Mouse (Mus musculus): ENCODE results near the gene Itprip.

Gene Itprip

DNA sequence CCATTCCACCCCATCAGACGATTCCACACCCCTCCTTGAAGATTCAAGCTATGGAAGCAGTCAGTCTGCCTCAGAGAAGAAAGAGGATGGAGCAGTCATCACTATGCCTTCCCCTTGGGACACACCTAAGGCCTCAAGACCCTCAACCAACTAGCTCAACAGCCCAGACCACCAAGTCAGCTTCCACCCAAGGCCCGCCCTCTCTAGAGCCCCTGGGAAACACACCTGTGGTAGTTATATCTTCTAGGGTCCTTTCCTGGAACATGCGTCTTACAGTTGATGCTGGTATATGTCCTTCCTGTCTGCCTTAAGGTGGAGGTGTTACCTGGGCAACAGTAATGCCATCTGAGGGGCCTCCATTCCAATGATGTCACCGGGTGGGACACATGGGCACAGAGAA is 4.9 kb downstream of the Itprip start:
- no peak for DNase-seq

DNA sequence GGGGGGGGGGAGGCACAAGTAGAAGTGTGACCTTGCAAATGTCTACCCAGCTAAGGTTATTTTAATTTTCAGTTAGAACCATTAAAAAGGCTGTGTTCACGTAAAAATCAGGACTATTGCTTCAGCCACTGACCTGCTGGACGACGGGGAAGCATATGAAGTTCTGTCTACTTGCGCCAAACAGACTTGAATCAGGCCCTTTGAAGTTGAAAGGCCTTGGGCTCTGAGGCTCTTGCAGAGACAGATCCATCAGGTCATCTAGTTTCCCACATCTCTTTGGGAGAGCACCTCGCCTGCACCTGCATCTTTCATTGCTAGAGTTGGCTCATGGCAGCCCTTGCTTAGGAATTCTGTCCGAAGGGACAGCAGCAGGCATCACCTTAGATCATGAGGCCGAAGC is 5.8 kb downstream of the Itprip start:
- no peak for DNase-seq

DNA sequence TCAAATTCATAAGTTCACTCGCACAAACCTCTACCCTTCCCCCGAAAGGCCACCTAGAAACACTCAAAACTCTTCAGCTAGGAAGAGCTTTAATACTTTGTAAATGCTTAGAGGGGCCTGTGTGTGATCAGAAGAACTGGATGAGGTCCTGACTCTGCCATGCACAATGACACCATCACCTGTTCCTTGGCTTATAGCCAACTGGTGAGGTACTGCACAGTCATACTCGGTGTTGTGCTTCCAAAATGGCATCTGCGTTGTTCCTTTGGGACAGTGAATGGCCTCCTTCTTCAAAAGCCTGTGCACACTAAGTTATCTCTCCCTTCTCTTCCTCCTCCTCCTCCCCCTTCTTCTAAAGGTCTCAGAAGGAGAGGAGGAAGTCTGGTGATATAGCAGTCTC is 8.3 kb downstream of the Itprip start:
- no peak for DNase-seq

DNA sequence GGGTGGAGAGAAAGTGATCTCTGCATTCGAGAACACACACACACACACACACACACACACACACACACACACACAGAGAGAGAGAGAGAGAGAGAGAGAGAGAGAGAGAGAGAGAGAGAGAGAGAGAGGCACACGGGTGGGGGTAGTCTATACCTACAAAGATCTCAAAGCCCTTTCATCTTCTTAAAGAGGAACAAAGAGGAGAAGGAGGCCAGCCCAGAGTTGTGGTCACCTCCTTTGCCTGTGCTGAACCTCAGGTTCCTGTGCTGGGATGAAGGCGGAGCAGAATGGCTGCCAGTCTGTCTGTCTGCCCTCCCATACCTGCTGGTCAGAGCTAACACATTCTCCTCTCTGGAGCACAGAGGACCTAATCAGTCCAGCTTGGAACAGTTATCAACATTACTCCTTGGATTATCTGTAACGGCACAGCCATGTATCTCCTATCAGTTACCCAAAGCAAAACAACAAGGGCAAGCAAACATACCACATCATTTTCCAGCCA is 8.9 kb downstream of the Itprip start:
- no peak for DNase-seq

DNA sequence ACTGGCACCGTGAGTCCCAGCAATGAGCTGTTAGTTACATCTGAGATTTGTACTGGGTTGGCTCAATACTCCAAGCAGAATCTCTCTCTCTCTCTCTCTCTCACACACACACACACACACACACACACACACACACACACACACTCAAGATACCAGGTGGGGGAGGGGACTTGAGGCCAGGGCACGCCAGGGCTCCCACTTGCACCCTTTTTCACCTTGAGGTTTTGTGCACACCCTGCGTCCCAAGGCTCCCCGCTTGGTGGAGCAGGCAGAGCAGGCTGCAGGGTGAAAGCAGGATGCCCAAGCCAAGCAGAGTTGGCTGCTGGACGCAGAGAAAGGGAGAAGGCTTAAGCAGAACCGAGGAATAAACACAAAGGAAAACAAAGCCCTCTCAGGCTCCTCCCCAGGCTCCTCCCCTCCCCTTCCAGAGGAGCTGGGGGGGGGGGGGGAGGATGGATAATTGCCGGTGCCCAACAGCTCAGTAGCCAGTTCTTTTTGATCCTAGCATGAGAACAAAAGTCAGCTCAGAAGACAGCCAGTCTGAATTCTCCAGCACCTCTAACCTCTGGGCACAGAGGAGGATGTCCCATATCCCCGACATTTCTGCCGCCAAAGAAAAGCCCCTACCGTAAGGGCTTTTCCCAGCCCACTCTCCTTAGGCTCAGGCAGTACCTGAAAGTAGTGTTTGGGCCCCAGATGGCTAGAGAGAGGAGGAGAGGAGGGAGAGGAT is 9.5 kb downstream of the Itprip start:
- no peak for DNase-seq

DNA sequence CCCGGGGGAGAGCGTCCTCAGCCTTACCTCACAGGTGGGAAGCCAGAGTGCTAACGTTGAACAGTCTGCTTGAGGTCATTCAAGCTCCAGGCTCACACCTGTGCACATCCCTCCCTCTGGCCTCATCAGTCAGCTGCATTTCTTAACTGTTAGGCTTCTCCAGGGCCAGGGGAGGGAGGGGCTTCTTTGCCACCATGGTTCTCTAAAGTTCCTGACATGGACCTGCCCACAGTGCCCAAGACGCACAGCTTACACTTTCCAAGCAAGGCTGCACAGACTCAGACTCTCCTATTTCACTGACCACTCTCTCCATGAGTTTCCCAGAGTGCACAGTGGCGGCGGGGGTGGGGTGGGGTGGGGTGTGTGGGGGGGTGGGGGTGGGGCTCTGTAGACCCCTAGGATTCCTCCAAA is 10.1 kb downstream of the Itprip start:
- no peak for DNase-seq

DNA sequence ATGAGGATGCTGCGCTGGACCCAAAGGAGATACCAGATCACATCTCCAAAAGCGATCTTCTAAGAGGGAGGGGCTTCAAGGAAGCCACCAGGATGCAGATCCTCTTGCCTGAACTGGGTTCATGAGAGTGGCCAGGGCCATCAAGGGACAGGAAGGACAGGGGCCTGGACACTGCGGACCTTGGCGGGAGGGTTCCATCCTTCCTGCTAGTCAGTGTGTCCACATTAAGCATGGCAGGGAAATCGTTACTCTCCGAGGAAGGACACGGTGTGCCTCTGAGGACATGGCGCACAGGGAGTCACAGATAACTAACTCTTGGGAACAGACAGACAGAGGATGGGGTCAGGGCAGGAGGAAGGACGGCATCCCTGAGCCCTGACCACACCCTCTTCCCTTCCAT is 11.5 kb downstream of the Itprip start:
- no peak for DNase-seq

DNA sequence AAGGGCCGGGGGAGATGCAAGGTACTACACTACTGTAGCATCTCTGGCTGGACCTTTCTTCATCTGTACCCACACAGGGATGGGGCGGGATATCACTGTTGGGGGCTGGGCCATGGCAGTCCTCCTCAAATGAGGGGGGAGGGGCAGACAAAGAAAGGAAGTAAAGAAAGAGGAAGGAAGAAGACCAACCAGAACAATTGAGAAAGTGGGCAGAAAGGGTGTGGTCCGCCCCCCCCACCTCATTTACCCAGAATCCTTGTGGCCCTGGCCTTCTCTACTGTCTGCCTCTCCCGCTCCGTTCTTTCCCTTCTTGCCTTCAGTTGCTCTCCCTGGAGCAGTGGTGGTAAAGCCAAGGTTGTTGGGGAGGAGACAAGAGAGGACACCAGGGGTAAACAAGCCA is 13.5 kb downstream of the Itprip start:
- DNase-seq: no peak

DNA sequence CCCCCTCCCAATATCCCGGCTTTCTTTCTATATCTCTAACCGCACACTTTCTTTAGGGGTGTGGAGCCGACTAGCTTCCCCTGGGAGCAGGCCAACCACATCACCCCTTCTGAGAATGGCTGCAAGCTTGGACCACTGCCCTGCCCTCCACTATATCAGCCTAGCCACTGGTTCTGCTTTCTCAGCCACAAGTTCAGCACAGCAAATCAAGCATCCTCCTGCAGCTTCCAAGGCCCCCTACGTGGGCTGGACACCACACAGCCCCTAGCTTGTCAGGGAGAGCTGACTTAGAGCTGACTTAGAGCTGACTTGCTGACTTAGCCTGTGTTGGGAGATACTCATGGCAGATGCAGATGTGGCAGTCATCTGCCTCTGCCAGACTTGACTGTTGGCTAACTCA is 14.0 kb downstream of the Itprip start:
- DNase-seq: no peak

DNA sequence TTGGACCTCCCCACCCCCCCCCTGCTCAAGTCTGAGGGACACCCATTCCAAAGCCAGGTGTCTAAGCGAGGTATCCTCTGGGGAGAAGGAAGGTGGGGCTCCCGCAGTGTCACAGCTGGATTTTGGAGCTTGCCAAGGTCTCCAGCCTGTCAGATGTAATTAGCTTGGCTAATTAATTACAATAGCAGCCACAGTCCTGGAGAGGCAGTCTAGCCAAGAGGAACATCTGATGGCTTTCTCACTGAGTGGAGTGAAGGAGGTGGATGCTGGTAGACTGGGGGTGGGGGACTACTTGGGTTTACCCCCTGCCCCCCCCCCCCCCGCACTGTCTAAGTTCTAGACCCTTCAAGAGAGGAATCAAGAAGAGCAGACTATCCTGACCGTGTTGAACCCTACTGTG is 15.4 kb downstream of the Itprip start:
- DNase-seq: no peak

DNA sequence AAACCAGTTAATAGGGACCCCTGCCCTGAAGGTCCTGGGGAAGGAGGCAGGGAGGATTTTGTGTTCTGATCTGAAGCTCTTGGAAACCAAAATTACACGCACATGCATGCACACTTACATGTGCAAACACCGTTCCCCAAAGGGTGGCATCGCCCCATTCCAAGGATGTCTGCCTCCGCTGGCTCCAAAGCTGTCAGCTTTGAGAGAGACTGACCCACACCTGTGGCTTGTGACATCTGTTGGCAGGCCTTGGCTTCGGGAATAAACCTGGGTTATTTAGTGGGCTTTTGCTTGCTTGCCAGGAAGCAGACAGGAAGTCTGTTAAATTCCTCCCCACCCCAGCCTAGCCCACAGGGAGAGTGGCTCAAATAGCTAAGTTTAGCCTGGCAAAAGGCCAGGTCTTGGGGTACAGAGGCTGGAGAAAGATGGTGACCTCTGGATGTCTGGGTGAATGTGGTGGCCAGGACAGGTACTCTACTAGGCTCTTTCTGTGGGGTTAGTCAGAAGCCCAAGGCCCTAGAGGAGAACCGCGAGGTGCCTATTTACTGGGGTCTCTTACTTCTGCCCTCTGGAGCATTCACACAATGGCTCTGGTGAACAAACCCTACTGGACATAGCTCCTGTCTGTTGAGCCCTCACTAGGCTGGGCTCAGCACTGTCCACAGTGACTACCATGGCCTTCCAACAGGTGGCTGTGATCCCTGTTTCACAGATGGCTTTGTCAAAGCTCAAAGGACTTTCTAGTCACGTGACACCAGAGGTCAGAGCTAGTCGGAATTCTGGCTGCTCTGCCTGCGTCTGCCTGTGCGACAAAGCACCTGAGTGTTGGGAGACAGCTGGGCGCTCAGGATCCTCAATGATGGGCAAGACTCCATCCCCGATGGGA is 16.5 kb downstream of the Itprip start:
- no peak for DNase-seq

DNA sequence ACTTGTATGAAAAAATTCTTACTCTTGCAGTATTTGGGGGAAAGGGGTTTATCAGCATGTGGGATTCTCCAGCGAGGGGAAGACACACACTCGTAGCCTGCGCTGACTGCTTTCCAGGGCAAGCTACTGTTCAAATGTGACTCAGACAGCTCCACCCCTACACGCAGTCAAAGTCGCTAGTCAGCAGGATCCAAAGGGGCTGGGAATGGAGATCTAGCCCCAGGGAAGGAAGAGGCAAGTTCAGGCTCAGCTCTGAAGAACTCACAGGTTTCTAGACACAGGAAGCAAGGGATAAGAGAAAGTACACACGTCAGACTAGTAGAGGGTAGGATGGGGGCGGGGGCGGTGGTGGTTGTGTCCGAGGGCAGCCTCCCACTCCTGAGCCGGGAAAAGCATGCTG is 18.5 kb downstream of the Itprip start:
- no peak for DNase-seq

DNA sequence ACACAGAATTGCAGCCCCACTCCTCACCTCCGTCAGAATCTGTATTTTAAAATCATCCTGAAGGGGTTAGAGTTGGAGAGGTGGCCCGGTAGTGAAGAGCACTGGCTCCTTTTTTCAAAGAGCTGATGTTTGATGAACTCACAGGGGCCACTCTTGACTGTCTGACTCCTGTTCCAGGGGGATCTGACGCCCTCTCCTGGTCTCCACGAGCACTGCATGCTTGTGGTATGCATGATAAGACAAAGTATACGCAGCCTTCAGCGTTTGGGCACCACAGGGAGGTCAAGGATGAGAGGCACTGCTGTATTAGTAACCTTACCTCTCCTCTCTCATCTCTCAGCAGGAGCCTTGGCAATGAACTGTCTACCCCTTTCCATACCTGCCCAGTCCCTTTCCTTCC is 19.1 kb downstream of the Itprip start:
- DNase-seq: no peak

DNA sequence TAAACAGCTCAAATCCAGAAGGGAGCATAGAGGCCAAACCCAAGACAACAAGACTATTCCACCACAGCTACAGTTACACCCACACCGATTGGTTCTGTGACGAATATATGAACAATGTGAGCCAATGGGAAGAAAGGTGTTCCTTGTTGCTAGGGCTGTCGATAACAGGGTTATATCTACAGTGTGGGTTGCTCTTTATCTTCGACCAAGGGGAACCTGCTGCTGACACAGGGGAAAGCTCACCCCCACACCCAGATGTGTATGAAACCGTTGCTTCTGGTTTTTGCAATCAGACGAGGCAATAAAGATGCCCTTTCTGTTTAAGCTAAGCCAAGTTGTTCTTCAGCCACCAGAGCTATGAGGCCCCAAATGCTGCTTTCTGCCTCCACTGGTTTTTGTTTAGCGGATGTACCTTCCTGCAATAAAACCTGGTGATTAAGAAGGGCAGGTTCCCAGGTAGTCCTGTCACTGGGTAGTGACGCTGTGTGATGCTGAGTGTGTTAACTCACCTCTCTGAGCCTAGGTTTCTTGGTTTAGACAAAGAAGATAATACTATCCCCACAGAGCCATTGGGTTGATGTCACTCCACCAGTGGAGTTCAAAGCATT is 20.5 kb downstream of the Itprip start:
- no peak for DNase-seq

DNA sequence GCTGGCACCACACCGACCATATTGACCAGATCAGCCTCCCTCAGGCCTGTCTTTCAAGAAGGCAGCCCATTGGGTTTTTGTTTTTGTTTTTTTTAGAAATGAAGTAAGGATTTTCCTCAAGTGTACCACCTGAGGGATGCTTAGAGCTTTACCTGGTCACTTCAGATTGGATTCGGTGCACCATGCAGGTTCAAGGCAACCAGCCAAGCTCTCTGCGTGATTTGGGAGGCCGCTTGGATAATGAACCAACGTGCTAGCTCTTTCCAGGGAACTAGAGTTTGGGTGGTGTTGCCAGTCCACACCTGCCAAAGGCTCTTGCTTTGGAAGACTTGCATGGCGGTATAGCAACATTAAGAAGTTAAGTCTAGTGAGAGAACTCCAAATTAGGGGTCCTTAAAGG is 26.0 kb downstream of the Itprip start:
- no peak for DNase-seq

DNA sequence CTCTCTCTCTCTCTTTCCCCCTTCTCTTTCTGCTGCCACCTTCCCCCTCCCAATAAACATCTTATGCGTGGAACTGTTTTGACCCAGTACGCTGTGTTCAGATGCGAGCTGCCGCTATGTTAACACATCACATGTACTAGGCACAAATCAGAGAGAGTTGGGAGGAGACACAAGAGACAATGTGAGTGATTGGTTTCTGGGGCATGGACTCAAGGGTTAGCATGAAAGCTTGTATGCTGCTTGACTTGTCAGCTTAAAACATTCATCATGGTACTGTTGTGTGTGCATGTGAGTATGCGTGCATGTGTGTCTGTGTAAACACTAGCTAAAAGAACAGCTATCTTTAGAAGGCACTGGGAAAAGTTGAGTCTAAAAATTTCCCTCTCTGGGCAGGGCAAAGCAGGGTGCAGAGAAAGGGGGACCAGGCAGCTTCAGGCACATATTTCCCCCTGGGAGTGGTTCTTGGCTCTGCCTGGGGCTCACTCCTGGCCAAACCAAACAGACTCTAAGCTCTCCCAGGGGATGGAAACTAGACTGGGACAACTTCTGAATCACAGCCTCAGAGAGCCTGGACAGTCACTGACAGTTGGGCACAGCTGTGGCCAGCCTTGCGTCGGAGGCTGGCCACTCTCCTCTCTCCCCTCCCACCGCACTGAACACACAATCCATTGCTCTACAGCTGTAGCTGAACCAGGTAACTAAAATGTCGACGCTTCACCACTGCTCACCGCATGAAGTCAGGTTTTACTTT is 27.4 kb downstream of the Itprip start:
- no peak for DNase-seq

DNA sequence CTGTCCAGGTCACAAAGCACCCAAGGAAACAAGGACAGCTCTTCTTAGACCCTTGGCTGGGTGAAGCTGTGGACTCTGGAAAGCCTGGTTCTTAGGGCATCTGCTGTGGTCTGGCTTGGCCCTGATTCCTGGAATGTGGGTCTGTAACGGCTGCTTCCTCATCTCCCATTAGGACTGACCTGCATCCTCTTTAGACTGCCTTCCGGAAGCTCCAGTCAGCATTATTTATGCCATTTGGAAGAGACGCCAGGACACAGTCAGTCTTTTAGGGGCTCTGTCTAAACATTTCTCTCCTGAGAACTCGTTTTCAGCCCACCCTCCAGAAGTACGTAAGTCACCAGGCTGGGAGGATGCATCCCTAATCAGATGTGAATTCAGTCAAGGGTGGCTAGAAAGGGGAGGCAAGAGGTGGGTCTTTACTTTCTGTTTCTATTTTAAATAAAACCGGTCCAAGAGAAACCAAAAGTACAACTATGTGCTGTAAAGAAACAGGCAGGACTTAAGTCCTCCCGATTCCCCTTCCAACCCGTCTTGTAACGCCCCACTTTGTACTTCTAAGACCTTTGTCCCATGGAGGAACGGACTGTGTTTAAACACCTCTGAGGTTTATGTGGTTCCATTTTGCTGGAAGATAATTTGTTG is 28.5 kb downstream of the Itprip start:
- DNase-seq: no peak

DNA sequence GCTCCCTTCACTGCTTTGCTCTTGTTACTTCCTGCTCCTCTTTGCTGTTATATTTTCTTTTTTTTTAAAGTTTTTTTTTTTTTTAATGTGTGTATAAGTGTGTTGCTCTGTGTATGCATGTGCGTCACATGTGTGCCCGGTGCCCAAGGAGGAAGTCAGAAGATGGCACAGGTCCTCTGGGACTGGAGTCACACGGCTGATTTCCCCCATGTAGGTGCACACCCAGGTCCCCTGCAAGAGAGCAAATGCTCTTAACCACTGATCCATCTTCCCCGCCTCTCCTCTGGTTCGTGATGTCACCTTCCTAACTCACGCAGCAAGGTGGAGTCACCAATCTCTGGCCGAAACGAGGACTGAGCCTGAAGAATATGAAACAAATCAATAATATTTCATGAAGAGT is 31.1 kb downstream of the Itprip start:
- DNase-seq: no peak

DNA sequence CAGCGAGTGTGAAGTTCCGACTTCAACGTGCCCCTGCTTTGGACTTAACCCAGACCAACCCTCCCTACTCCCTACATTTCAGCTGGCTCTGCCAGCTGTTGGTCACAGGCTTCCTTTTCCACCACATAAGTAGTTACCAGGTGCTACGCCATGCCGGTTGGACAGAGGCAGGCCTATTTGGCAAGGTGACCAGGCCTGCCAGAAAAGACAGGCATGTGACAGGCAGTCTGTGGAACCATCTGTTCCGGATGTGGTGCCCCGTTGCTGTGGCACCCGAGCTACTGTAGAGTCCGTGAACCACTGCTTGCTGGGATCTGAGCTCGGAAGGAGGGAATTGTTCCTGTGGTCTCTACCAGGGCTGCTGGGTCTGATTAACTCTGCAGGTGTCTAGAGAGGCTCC is 31.7 kb downstream of the Itprip start:
- DNase-seq: no peak

DNA sequence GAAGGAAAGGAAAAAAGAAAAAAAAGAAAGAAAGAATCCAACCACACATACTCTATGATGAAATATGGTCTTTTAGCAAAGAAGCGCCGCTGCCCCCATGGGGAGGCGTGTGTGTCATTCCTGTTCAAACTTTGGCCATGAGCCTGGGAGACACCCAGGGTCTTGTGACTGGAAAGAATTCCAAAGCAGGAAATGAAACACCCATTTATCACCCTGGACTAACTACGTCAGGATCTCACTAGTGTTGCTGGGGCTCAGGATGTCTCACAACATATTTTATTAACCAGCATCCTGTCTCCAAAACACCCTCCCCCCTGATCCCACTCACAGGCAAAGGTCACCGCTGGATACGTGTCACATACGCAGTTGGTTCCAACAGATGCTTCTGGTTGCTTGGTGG is 32.5 kb downstream of the Itprip start:
- DNase-seq: no peak

DNA sequence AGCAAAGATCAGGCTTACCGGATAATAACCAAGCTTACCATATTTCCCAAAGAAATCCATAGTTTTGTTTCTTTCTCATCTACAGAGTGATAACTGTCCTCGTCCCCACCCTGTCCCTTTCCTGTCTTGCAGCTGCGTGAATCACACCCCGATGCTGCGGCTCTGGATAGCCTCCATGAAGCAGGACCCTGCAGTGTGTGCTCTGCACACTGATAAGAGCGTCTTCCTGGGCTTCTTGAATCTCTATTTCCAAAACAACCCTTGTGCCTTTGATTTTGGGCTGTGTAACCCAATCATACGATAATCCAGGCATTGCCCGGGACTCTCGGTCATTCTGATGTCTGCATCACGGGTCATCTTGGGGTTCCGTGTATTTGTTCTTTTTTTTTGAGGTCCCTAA is 33.2 kb downstream of the Itprip start:
- DNase-seq: no peak

DNA sequence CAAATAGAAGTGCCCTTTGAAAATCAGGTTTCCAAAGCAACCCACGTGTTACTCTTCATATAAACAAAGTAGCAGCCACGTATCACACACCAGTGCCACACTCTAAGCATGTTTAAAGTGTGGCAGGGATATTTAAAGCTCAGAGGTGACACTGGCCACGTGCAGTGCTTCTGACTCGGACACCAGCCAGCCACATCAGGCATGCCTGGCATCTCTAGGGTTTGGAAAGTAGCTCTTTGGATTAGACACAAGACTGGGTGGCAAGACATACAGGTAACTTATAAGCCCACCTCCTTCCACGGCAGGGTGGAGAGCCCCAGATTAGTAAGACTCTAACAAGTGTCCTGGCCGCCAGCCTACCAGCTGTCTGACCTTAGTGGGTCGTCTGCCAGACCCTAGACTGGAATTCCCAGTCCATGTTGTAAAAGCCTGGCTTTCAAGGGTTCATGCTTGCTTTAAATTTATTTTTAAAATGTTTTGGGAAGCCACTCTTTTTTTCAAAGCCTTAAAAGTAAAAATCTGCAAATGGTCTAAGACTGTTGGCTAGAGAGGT is 33.8 kb downstream of the Itprip start:
- DNase-seq: no peak
